Mouse (Mus musculus) small intestine, adult 2 months (tissue): ENCODE results near the gene St3gal6.

Experiments
- CTCF ChIP-seq: fragments of 200-500 bp; IDR thresholded peaks from 2 replicates; pipeline ENCODE4 v1.5.1; 2012; ENCODE audit warnings: low read depth, mild to moderate bottlenecking, control low read depth, inconsistent platforms, low read length, moderate library complexity, mixed read lengths; ENCODE audit not compliant: insufficient replicate concordance, insufficient read length; ENCODE audit errors: extremely low read depth
- POLR2A ChIP-seq: fragments of 200-500 bp; IDR thresholded peaks from 2 replicates; pipeline ENCODE4 v1.6.1; 2012; ENCODE audit warnings: low read depth, mild to moderate bottlenecking, control low read depth, inconsistent platforms, low read length, moderate library complexity

DNA sequence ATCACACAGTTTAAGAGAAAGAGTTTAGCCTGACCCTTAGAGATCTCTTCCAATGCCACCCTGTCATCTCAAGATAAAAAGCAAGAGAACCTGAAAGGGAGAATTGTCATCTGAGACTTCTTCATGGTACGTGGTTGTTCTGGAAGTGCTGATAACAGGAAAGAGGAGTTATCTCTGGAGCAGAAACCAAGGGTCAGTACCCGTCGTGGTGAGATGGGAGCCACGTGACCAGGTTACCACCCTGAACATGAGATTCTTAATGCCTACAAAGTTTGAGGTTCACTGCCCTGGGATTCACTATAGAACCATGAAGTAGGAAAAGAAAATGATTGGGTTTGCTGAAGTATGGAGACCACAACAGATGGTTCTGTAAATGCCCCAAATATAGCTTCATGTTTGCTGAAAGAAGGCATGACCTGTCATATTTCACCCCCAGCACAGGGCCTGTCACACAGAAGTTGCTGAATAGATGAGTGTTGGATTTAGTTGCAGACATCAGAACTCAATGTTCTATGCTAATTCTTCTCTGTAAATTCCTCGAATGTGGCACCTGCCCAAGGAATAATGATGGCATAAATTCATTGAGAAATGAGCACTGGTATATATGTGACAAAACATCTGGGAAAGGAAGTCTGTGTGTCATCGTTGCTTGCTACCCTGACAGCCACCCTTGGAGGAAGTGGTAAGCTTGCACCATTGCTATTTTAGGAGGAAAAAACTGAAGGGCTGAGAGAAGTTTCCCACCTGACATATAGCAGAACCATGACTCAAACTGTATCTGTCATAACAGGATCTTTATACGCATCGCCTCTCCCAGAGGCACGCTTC lies 25.9 kb downstream of the St3gal6 start:
- no peak for TF ChIP-seq POLR2A
- TF ChIP-seq CTCF: no peak
